Mouse (Mus musculus) brain, embryonic 14.5 days (tissue): ENCODE measurements around the gene Prkar1b.

ENCODE experiments used
- CTCF ChIP-seq: fragments of 200-500 bp; IDR thresholded peaks from 2 replicates; pipeline ENCODE4 v1.5.1; 2012; ENCODE audit warnings: inconsistent platforms, mild to moderate bottlenecking, moderate library complexity, borderline replicate concordance; ENCODE audit not compliant: insufficient read depth, insufficient read length; ENCODE audit errors: extremely low read depth
- POLR2A ChIP-seq: fragments of 200-500 bp; IDR thresholded peaks from 2 replicates; pipeline ENCODE4 v1.6.1; 2012; ENCODE audit warnings: mild to moderate bottlenecking, inconsistent platforms, borderline replicate concordance; ENCODE audit not compliant: poor library complexity, insufficient read depth, insufficient read length, severe bottlenecking; ENCODE audit errors: extremely low read depth

GRCm38 (mm10) chr5:139141326-139141725 lies 8.5 kb downstream of the Prkar1b start:
- TF ChIP-seq POLR2A (no peak), CTCF (no peak)
